Mouse (Mus musculus) neural tube, embryonic 13.5 days (tissue): Measurements from ENCODE around the gene Nepro. TPM values are rescaled to one million over a fixed set of nuclear protein-coding genes. Genes with fewer than 3 reads are reported as not detected.

Source experiments
- ATAC-seq: fragments of 200-750 bp; cut with Nextera tagmentation; 2 replicates; pipeline ENCODE4 v1.8.0; 2017; ENCODE audit warnings: low read depth, mild to moderate bottlenecking, moderate TSS enrichment, moderate library complexity
- H3K27ac ChIP-seq: fragments of 300-500 bp; sonication (generic); replicated peaks from 2 replicates; pipeline ENCODE4 v1.5.1; 2015; ENCODE audit warnings: moderate library complexity, mild to moderate bottlenecking, inconsistent platforms
- H3K27me3 ChIP-seq: fragments of 300-500 bp; sonication (generic); 2 replicates; pipeline ENCODE4 v1.6.1; 2015; ENCODE audit warnings: mild to moderate bottlenecking, inconsistent platforms
- H3K36me3 ChIP-seq: fragments of 300-500 bp; sonication (generic); 2 replicates; pipeline ENCODE4 v1.6.1; 2015; ENCODE audit warnings: mild to moderate bottlenecking, inconsistent platforms
- H3K4me1 ChIP-seq: fragments of 300-500 bp; sonication (generic); replicated peaks from 2 replicates; pipeline ENCODE4 v1.6.1; 2015; ENCODE audit warnings: inconsistent platforms
- H3K4me2 ChIP-seq: fragments of 300-500 bp; sonication (generic); 2 replicates; pipeline ENCODE4 v1.6.1; 2015; ENCODE audit warnings: inconsistent platforms, mild to moderate bottlenecking, moderate library complexity
- H3K4me3 ChIP-seq: fragments of 300-500 bp; sonication (generic); 2 replicates; pipeline ENCODE4 v1.5.1; 2015; ENCODE audit warnings: mild to moderate bottlenecking, inconsistent platforms
- H3K9ac ChIP-seq: fragments of 300-500 bp; sonication (generic); 2 replicates; pipeline ENCODE4 v1.6.1; 2015; ENCODE audit warnings: moderate library complexity, mild to moderate bottlenecking, inconsistent platforms
- H3K9me3 ChIP-seq: fragments of 300-500 bp; sonication (generic); 2 replicates; pipeline ENCODE4 v1.6.1; 2016; ENCODE audit warnings: inconsistent platforms
- WGBS: fragments of 180-500 bp; shearing (Covaris S2); methylation state at CpG from one replicate; pipeline ENCODE4 v1.1.7; 2015; 5-methylcytosine and 5-hydroxymethylcytosine counted together
- polyA plus RNA-seq: library from polyadenylated mRNA; unstranded; fragments of >200 nt; fragmentation: Nextera tagmentation; extraction: Ambion mirVana; gene quantifications from 2 replicates; pipeline ENCODE4 v1.2.1, GENCODE M21; 2015

Nepro gene
- polyA plus RNA-seq, 1 experiment from 2014 or later, result 4.2 TPM

DNA sequence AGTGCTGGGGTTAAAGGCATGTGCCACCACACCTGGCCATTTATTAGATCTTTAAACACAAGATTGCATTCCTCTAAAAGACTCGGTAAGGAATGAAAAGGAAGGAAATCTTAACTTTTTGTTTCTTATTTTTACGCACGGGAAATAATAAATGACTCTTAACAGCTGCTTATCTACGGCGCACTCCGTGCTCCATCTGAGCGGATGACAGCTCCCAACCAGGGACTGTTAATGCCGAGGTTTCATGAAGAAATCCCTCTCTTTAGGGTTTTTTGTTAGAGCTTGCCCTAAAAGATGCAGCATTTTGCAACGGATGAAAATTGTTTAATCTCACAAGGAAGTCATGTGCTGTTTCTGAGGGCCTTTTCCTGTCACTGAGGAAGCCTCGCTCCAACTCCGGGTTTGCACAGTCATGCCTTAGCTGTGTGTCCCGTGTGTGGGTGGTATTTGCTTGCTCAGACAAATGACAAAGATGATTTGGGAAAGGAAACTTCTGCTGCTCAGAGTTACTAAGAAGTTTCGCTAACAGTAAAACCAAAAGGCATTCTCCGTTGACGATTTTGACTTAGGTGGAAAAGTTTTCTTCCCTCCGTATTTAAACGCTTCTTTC lies 54.5 kb downstream of the Nepro start:
- no peak overlapping the region for H3K27ac ChIP-seq
- no peak overlapping the region for H3K4me3 ChIP-seq
- H3K9ac ChIP-seq, result no peak overlapping the region
- 84% methylated on average over 17 of the region's 17 CpGs for WGBS
- no peaks in the 10 kb centered on the region for H3K27me3 ChIP-seq
- H3K9me3 ChIP-seq, result no peaks in the 10 kb centered on the region
- H3K4me2 ChIP-seq, result no peak overlapping the region
- no peaks in the 10 kb centered on the region for H3K36me3 ChIP-seq
- ATAC-seq, result no peak
- no peaks in the 10 kb centered on the region for H3K4me1 ChIP-seq

DNA sequence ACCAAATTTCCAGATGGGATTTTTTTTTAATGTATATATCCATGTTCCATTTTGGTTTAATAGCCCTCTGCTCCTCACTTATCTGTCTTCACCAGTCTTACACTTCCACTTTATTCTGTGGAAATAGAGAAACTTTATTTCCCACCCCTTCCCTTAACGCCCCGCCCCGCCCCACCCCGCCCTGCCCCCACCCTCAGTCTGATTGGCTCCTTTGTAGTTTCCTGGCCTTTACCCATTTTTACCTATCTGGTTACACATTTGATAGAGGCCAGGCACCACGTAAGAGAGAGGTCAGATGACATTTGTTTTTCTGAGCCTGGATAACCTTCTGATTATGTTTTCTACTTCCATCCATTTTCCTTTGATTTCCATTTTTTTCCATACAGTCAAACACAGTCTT lies 55.4 kb downstream of the Nepro start:
- Histone ChIP-seq H3K36me3 (no peaks in the 10 kb centered on the region), H3K9ac (no peak overlapping the region), H3K27me3 (no peaks in the 10 kb centered on the region), H3K27ac (no peak overlapping the region), H3K4me1 (no peaks in the 10 kb centered on the region), H3K4me2 (no peak overlapping the region), H3K4me3 (no peak overlapping the region), H3K9me3 (no peaks in the 10 kb centered on the region)
- ATAC-seq, result no peak
- WGBS, result 94% methylated on average over 5 of the region's 5 CpGs

DNA sequence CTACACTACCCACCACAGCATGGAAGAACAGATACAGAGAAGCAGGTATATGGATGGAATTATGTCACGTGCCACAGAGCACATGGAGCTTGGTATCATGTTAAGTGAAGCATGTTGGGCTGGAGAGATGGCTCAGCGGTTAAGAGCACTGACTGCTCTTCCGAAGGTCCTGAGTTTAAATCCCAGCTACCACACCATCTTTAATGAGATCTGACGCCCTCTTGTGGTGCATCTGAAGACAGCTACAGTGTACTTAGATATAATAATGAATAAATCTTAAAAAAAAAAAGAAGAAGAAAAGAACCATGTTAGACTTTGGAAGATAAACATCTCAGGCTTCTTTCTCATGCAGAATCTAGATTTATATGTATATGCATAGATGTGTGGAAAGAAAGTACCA lies 56.6 kb downstream of the Nepro start:
- Histone ChIP-seq H3K27me3 (no peaks in the 10 kb centered on the region), H3K27ac (no peak overlapping the region), H3K36me3 (no peaks in the 10 kb centered on the region), H3K4me2 (no peak overlapping the region), H3K9me3 (no peaks in the 10 kb centered on the region), H3K9ac (no peak overlapping the region), H3K4me1 (no peaks in the 10 kb centered on the region), H3K4me3 (no peak overlapping the region)
- 67% methylated on average over 4 of the region's 4 CpGs for WGBS
- no peak for ATAC-seq

Other genes starting within 250 kb of the Nepro start
- 11.5 and 14.4 TPM in 2 replicates for gene Boc, start 165.4 kb upstream of the Nepro start, polyA plus RNA-seq
- 36.9 and 38.7 TPM in 2 replicates for gene Gtpbp8, start 22.1 kb downstream of the Nepro start, polyA plus RNA-seq
- 0.62 and 0.81 TPM in 2 replicates for gene Cd200r1, start 41.4 kb downstream of the Nepro start, polyA plus RNA-seq
- 0.15 and 0.23 TPM in 2 replicates for gene Cd200r4, start 87.4 kb downstream of the Nepro start, polyA plus RNA-seq
- gene Cd200r2, start 142.8 kb downstream of the Nepro start, polyA plus RNA-seq, result not detected in 2 replicates
- gene Cd200r3, start 219.4 kb downstream of the Nepro start, polyA plus RNA-seq, result not detected in 2 replicates